Mouse (Mus musculus) heart, embryonic 14.5 days (tissue): ENCODE data around the gene Btf3l4. TPM values are rescaled to one million over a fixed set of nuclear protein-coding genes. Genes with fewer than 3 reads are reported as not detected.
A peak's percentile ranks its signal among the peaks of the same experiment; 100 is the strongest.

ENCODE experiments used
- ATAC-seq: fragments of 200-750 bp; cut with Nextera tagmentation; 2 replicates; pipeline ENCODE4 v1.8.0; 2017; ENCODE audit warnings: low read depth, moderate TSS enrichment; ENCODE audit not compliant: insufficient number of reproducible peaks, insufficient read depth, low FRiP score
- H3K27ac ChIP-seq, 2 experiments: fragments of 200-500 bp in 1 of 2; fragments of 300-500 bp in 1 of 2; sonication (generic) in 1 of 2; replicated peaks in 1 of 2; 2 replicates each; pipeline ENCODE4 v1.5.1; 2012 to 2014; ENCODE audit warnings: low read depth in 2 of 2, low read length in 2 of 2, control low read depth in 1 of 2, mild to moderate bottlenecking in 1 of 2, mixed read lengths in 1 of 2; ENCODE audit not compliant: control insufficient read depth in 1 of 2, insufficient read depth in 1 of 2
- H3K27me3 ChIP-seq: fragments of 300-500 bp; sonication (generic); 2 replicates; pipeline ENCODE4 v1.6.1; 2014; ENCODE audit warnings: mild to moderate bottlenecking, low read length, control low read depth; ENCODE audit not compliant: control insufficient read depth, insufficient read depth
- H3K36me3 ChIP-seq: fragments of 300-500 bp; sonication (generic); 2 replicates; pipeline ENCODE4 v1.6.1; 2014; ENCODE audit warnings: mild to moderate bottlenecking, control low read depth, low read length, mixed read lengths; ENCODE audit not compliant: control insufficient read depth, insufficient read depth
- H3K4me1 ChIP-seq, 2 experiments: fragments of 200-500 bp in 1 of 2; fragments of 300-500 bp in 1 of 2; sonication (generic) in 1 of 2; 2 replicates each; pipeline ENCODE4 v1.6.1; 2012 to 2014; ENCODE audit warnings: low read length in 2 of 2, control low read depth in 1 of 2, mixed read lengths in 1 of 2; ENCODE audit not compliant: control insufficient read depth in 2 of 2, insufficient read depth in 2 of 2
- H3K4me2 ChIP-seq: fragments of 300-500 bp; sonication (generic); 2 replicates; pipeline ENCODE4 v1.6.1; 2014; ENCODE audit warnings: mild to moderate bottlenecking, low read length
- H3K4me3 ChIP-seq, 2 experiments: fragments of 200-500 bp in 1 of 2; fragments of 300-500 bp in 1 of 2; sonication (generic) in 1 of 2; 2 replicates each; pipeline ENCODE4 v1.5.1; 2012 to 2014; ENCODE audit warnings: low read length in 2 of 2, mild to moderate bottlenecking in 2 of 2, control low read depth in 1 of 2, low read depth in 1 of 2, moderate library complexity in 1 of 2; ENCODE audit not compliant: control insufficient read depth in 1 of 2, insufficient read depth in 1 of 2
- H3K9ac ChIP-seq: fragments of 300-500 bp; sonication (generic); 2 replicates; pipeline ENCODE4 v1.6.1; 2014; ENCODE audit warnings: mild to moderate bottlenecking, low read length
- H3K9me3 ChIP-seq: fragments of 300-500 bp; sonication (generic); 2 replicates; pipeline ENCODE4 v1.6.1; 2016; ENCODE audit warnings: low read length, control low read depth; ENCODE audit not compliant: control insufficient read depth
- WGBS: fragments of 180-500 bp; shearing (Covaris S2); extraction: QIAGEN DNeasy Blood & Tissue Kit; methylation state at CpG from one replicate; pipeline ENCODE4 v1.1.7; 2014; 5-methylcytosine and 5-hydroxymethylcytosine counted together
- polyA plus RNA-seq: library from polyadenylated mRNA; unstranded; fragments of >200 nt; fragmentation: Nextera tagmentation; extraction: Ambion mirVana; gene quantifications from 2 replicates; pipeline ENCODE4 v1.2.1, GENCODE M21; 2014

The Btf3l4 gene
- polyA plus RNA-seq, result 186 and 198 TPM in 2 replicates

DNA sequence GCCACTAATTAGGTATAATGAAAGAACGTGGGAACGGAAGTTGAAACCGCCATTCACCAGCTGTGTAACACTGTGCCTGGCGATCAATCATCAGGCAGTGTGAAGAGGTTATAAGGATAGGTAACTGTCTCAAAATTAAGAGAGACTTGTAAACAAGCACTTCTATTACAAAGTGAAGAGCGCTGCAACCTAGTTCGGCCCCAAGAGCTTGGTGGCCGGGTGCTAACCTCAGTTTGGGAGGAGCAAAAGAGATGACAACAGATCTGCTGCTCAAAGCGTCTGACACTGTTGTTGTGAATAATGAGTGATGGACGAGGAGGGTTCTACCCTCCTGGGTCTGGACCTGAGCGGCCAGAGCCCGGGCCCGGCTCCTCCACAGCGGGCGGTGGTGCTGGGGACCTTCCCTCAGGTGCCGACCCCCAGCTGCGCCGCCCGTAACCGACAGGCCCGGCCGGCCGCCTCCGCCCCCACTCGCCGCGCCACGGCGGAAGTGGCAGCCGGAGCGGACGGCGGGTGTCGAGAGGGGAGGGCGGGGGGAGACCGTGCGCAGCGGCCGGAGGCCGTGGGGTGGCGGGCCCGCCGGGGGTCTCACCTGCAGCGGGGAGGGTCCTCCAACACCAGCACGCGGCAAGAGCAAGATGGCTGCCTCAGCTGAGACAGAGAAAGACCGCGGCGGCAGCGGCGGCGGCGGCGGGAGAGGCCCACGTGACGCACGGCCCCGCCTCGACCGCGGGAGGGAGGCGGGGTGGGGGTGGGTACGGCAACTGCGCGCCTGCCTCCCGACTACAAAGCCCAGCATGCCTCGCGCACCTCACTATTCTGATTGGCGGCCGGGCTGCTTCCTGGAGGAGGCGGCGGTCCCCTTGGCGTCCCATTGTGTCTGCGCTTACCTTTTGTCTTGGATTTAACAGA lies at the start of gene Btf3l4:
Btf3l4 (minus strand) TSS at position 699 of the 912 bp plus-strand sequence.
- H3K27me3 ChIP-seq, result no peaks in the 10 kb centered on the region
- peak within 1 kb of the TSS; percentile 98 for H3K9ac ChIP-seq
- peak within 1 kb of the TSS; percentile 97 to 100 for H3K4me3 ChIP-seq
- peak within 1 kb of the TSS; percentile 79 for H3K4me2 ChIP-seq
- H3K4me1 ChIP-seq, result peaks cover 7 to 38% of the 10 kb centered on the region in 2 experiments
- H3K36me3 ChIP-seq, result peaks cover 22% of the 10 kb centered on the region
- no peaks in the 10 kb centered on the region for H3K9me3 ChIP-seq
- ATAC-seq, result peak; percentile 90
- H3K27ac ChIP-seq, result peak within 1 kb of the TSS; percentile 99 to 100
- under 1% methylated on average over 68 of the region's 73 CpGs for WGBS

DNA sequence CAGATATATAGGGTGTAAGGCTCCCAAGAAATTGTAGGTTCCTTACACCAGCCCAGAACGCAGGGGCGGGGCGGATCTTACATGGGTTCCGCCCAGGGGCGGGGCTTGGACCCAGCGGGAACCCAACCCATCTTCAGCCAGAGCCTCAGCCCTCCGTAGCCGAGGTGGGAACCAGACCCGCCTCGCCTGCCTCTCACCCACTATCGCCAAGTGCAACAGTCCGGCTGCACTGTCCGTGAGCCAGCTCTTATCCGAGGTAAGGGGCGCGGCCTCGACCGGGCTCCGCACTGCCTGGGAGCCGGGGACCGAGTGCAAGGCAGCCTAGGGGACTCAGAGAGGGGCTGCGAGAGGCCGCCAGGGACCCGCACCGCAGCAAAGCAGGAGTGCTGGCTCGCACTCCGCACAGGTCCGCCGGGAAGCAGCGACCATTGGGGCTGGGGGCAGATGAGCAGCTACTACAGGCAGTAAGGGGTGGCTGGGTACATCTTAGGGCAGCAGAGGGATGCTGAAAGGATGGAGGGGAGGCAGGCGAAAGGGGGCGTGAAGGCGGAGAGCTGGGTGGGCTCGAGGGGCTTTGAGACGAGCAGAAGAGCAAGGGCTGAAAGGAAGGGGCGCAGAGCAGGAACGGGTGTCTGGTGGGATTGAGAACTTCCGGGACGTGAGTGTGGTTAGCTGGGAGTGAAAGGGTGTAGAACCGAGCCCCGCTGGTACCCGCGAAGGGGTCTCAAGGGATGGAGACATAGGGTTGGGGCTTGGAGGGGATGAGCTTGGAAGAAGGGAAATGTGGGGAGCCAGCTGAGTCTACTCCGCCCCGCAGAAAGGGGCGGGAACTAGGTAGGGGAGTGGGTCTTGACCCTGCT lies 45.8 kb upstream of the Btf3l4 start, which contains the start of gene Rab3b:
Rab3b (plus strand) TSS at position 101 of the 860 bp plus-strand sequence.
- under 1% methylated on average over 46 of the region's 46 CpGs for WGBS
- Histone ChIP-seq H3K9ac (peak within 1 kb of the TSS; percentile 68), H3K4me2 (peak within 1 kb of the TSS; percentile 97), H3K36me3 (no peaks in the 10 kb centered on the region), H3K27ac (no peak within 1 kb of the TSS), H3K4me1 (peaks cover 5 to 9% of the 10 kb centered on the region in 2 experiments; a peak in 2 of 4 replicates), H3K9me3 (no peaks in the 10 kb centered on the region), H3K27me3 (peaks cover 14% of the 10 kb centered on the region), H3K4me3 (peak within 1 kb of the TSS; percentile 53 to 54)
- peak; percentile 80 for ATAC-seq

- H3K27me3 ChIP-seq, result peaks cover 14% of the 10 kb centered on the region
- no peak overlapping the region for H3K9ac ChIP-seq
- H3K4me1 ChIP-seq, result peaks cover 5 to 9% of the 10 kb centered on the region in 2 experiments; a peak in 2 of 4 replicates
- no peaks in the 10 kb centered on the region for H3K9me3 ChIP-seq
- WGBS, result 72% methylated on average over 6 of the region's 6 CpGs
- H3K4me3 ChIP-seq, result no peak overlapping the region
- no peaks in the 10 kb centered on the region for H3K36me3 ChIP-seq
- no peak overlapping the region for H3K27ac ChIP-seq
- no peak overlapping the region for H3K4me2 ChIP-seq
- ATAC-seq, result no peak
These were observed 44.5 kb upstream of the Btf3l4 start for GRCm38 (mm10) chr4:108877901-108878300.

GRCm38 (mm10) chr4:108873746-108874145 lies 40.3 kb upstream of the Btf3l4 start:
- ATAC-seq, result no peak
- 87% methylated on average over 5 of the region's 5 CpGs for WGBS
- peaks cover 4% of the 10 kb centered on the region; the same call in 1 of the 2 replicates for H3K27me3 ChIP-seq

DNA sequence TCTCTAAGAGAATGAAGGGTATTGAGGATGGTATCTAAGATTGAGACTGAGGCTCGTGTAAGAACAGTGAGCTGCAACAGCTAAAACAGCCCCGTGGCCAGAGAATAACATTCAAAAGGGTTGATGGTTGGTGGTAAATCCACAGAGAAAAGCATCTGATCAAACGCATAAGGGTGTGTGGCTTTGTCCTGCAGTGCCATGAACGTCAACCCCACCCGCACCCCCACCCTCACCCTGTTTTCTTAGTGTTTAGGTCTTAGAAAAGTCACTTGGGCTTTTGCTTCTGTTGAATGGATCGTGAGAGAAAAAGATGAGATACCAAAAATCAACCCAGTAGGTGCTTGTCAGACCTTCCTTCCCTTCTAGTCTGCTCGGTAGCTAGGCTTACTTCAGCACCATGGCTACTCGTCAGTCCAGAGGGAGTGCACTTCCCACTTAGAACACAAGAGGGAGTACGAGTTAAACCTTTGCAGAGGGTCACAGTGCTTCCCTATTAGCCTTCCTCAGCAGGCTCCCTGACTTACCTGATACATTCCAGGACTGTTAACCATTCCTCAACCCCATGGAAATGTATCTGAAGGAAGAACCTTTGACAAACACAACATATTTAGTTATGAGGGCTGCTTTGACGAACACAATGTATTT lies 36.4 kb upstream of the Btf3l4 start:
- no peaks in the 10 kb centered on the region for H3K4me1 ChIP-seq
- WGBS, result 32% methylated on average over 10 of the region's 10 CpGs
- no peak overlapping the region for H3K4me2 ChIP-seq
- 0 out of 2 replicates have a peak, but pooled peaks cover 1% of the 10 kb centered on the region for H3K36me3 ChIP-seq
- no peak overlapping the region for H3K27ac ChIP-seq
- no peak overlapping the region for H3K4me3 ChIP-seq
- peak; percentile 56; the same call in 1 of the 2 replicates for ATAC-seq
- H3K9me3 ChIP-seq, result no peaks in the 10 kb centered on the region
- no peaks in the 10 kb centered on the region for H3K27me3 ChIP-seq
- no peak overlapping the region for H3K9ac ChIP-seq

More at GRCm38 (mm10) chr4:108873746-108874145, 40.3 kb upstream of the Btf3l4 start:
- H3K9me3 ChIP-seq, result no peaks in the 10 kb centered on the region
- H3K4me2 ChIP-seq, result no peak overlapping the region
- no peaks in the 10 kb centered on the region for H3K36me3 ChIP-seq
- 0 out of 4 replicates have a peak, but pooled peaks cover 0 to under 1% of the 10 kb centered on the region in 2 experiments for H3K4me1 ChIP-seq
- no peak overlapping the region for H3K9ac ChIP-seq
- H3K27ac ChIP-seq, result no peak overlapping the region
- no peak overlapping the region for H3K4me3 ChIP-seq

DNA sequence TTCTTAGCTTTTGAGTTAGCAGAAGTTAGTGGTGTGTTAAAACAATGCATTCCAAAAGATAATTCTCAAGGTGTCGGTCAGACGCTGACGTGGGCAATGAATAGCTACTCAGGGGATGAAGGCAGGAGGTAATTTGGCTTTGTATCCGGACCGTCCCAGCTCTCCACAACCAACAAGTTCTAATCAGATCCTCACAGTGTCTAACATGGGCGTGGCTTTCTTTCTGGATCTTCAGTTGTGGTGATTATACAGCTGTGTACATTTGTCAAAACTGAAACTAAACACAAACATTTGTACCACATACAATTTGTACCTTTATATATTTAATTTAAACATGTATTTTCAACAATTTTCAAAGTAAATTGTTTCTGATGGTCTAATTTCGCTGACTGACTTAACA lies 33.4 kb upstream of the Btf3l4 start:
- Histone ChIP-seq H3K4me1 (no peaks in the 10 kb centered on the region), H3K27me3 (no peaks in the 10 kb centered on the region), H3K4me3 (no peak overlapping the region), H3K9ac (no peak overlapping the region), H3K4me2 (no peak overlapping the region), H3K9me3 (no peaks in the 10 kb centered on the region), H3K36me3 (peaks cover 30% of the 10 kb centered on the region), H3K27ac (no peak overlapping the region)
- 71% methylated on average over 7 of the region's 7 CpGs for WGBS
- no peak for ATAC-seq

GRCm38 (mm10) chr4:108848505-108848848 lies 15.1 kb upstream of the Btf3l4 start, which contains the start of gene A730015C16Rik:
TSS of gene A730015C16Rik (minus strand) at chr4:108848619.
- peaks cover 2 to 18% of the 10 kb centered on the region in 2 experiments; a peak in 3 of 4 replicates for H3K4me1 ChIP-seq
- H3K27ac ChIP-seq, result peak within 1 kb of the TSS; percentile 73 to 94
- WGBS, result 12% methylated on average over 20 of the region's 20 CpGs

More at GRCm38 (mm10) chr4:108848505-108848848, 15.1 kb upstream of the Btf3l4 start, which contains the start of gene A730015C16Rik:
- peak within 1 kb of the TSS; percentile 89 for H3K9ac ChIP-seq
- peaks cover 27% of the 10 kb centered on the region for H3K36me3 ChIP-seq
- no peak for ATAC-seq
- peak within 1 kb of the TSS; percentile 85 for H3K4me2 ChIP-seq
- H3K4me3 ChIP-seq, result peak within 1 kb of the TSS; percentile 80 to 93
- H3K9me3 ChIP-seq, result no peaks in the 10 kb centered on the region
- H3K27me3 ChIP-seq, result no peaks in the 10 kb centered on the region
